Mouse (Mus musculus) MEL (cell line): Measurements from ENCODE around the gene Naa50.

Experiments used
- CTCF ChIP-seq, 3 experiments: IDR thresholded peaks in 2 of 3; conservative IDR thresholded peaks in 1 of 3; 2 replicates each; pipeline ENCODE4 v1.5.1; 2011 to 2012; ENCODE audit warnings: low read length in 3 of 3, low read depth in 2 of 3, mild to moderate bottlenecking in 2 of 3, improper control_type of control experiment in 1 of 3, inconsistent platforms in 1 of 3, mixed read lengths in 1 of 3, moderate library complexity in 1 of 3; ENCODE audit not compliant: control insufficient read depth in 1 of 3, insufficient read depth in 1 of 3, poor library complexity in 1 of 3, severe bottlenecking in 1 of 3
- MAFK ChIP-seq: IDR thresholded peaks from 2 replicates; pipeline ENCODE4 v1.6.1; 2011; ENCODE audit warnings: low read depth, mild to moderate bottlenecking, low read length, improper control_type of control experiment, borderline replicate concordance

GRCm38 (mm10) chr16:44200146-44200545 lies 60.5 kb downstream of the Naa50 start:
- TF ChIP-seq MAFK (no peak), CTCF (IDR thresholded peaks at IDR 0.05 in 2 of 3, conservative IDR thresholded peaks at IDR 0.05 in 1 of 3; ENCODE audit: control insufficient read depth in 1 of 3, insufficient read depth in 1 of 3, low read depth in 2 of 3, low read length in 3 of 3, poor library complexity in 1 of 3, severe bottlenecking in 1 of 3) (no peak)
